Mouse (Mus musculus): ENCODE data around the gene Tns3.

The Tns3 gene

GRCm38 (mm10) chr11:8530506-8530905, 133.8 kb downstream of the Tns3 start:
- no peak for DNase-seq (ENCODE audit: low spot score in 2 of 2)

- no peak for DNase-seq (ENCODE audit: low spot score in 2 of 2)
Measured at GRCm38 (mm10) chr11:8530036-8530435, 134.3 kb downstream of the Tns3 start.

- DNase-seq (ENCODE audit: low spot score in 2 of 2), result no peak
Measured at GRCm38 (mm10) chr11:8525463-8526145, 138.7 kb downstream of the Tns3 start.

GRCm38 (mm10) chr11:8523344-8524126, 140.8 kb downstream of the Tns3 start:
- peak; percentile 74 to 79 for DNase-seq (ENCODE audit: low spot score in 2 of 2)

- DNase-seq (ENCODE audit: low spot score in 2 of 2), result peak; percentile 48 to 69
Measured at GRCm38 (mm10) chr11:8513359-8514253, 150.7 kb downstream of the Tns3 start.

- no peak for DNase-seq (ENCODE audit: low spot score in 2 of 2)
Measured at GRCm38 (mm10) chr11:8510294-8510693, 154.0 kb downstream of the Tns3 start.

GRCm38 (mm10) chr11:8509614-8510013, 154.7 kb downstream of the Tns3 start:
- DNase-seq (ENCODE audit: low spot score in 2 of 2), result no peak

GRCm38 (mm10) chr11:8503735-8504134, 160.6 kb downstream of the Tns3 start:
- peak in 1 of 2 experiments; percentile 55 for DNase-seq (ENCODE audit: low spot score in 2 of 2)

GRCm38 (mm10) chr11:8500855-8501254, 163.5 kb downstream of the Tns3 start:
- no peak for DNase-seq (ENCODE audit: low spot score in 2 of 2)

GRCm38 (mm10) chr11:8497136-8497535, 167.2 kb downstream of the Tns3 start:
- no peak for DNase-seq (ENCODE audit: low spot score in 2 of 2)

GRCm38 (mm10) chr11:8496686-8497085, 167.6 kb downstream of the Tns3 start:
- DNase-seq (ENCODE audit: low spot score in 2 of 2), result peak in 1 of 2 experiments; percentile 64

GRCm38 (mm10) chr11:8495801-8496200, 168.5 kb downstream of the Tns3 start:
- no peak for DNase-seq (ENCODE audit: low spot score in 2 of 2)

GRCm38 (mm10) chr11:8495036-8495435, 169.3 kb downstream of the Tns3 start:
- no peak for DNase-seq (ENCODE audit: low spot score in 2 of 2)

- no peak for DNase-seq (ENCODE audit: low spot score in 2 of 2)
Measured at GRCm38 (mm10) chr11:8493931-8494490, 170.3 kb downstream of the Tns3 start.

- DNase-seq (ENCODE audit: low spot score in 2 of 2), result no peak
Measured at GRCm38 (mm10) chr11:8492332-8492731, 172.0 kb downstream of the Tns3 start.

GRCm38 (mm10) chr11:8488248-8488647, 176.1 kb downstream of the Tns3 start:
- no peak for DNase-seq (ENCODE audit: low spot score in 2 of 2)

- no peak for DNase-seq (ENCODE audit: low spot score in 2 of 2)
Measured at GRCm38 (mm10) chr11:8486552-8486951, 177.8 kb downstream of the Tns3 start.

GRCm38 (mm10) chr11:8484538-8484937, 179.8 kb downstream of the Tns3 start:
- no peak for DNase-seq (ENCODE audit: low spot score in 2 of 2)

- DNase-seq (ENCODE audit: low spot score in 2 of 2), result no peak
Measured at GRCm38 (mm10) chr11:8482721-8483120, 181.6 kb downstream of the Tns3 start.

GRCm38 (mm10) chr11:8481962-8482361, 182.4 kb downstream of the Tns3 start:
- no peak for DNase-seq (ENCODE audit: low spot score in 2 of 2)

- DNase-seq (ENCODE audit: low spot score in 2 of 2), result no peak
Measured at GRCm38 (mm10) chr11:8481529-8481928, 182.8 kb downstream of the Tns3 start.

GRCm38 (mm10) chr11:8479858-8480257, 184.5 kb downstream of the Tns3 start:
- DNase-seq (ENCODE audit: low spot score in 2 of 2), result no peak

Measured in urinary bladder, postnatal 4 days (tissue).